Mouse (Mus musculus): ENCODE measurements around the gene Defb48. TPM values are rescaled to one million over a fixed set of nuclear protein-coding genes. Genes with fewer than 3 reads are reported as not detected.

Defb48 gene
- total and polyA plus RNA-seq, 2 experiments from 2014 or later, result not detected

- H3K9me3 ChIP-seq (ENCODE audit: low read length), result no peaks in the 10 kb centered on the region
- H3K27ac ChIP-seq (ENCODE audit: low read depth, low read length), result no peak within 1 kb of the TSS
- H3K27me3 ChIP-seq (ENCODE audit: insufficient read depth, low read length), result no peaks in the 10 kb centered on the region
- no peak for ATAC-seq
- H3K9ac ChIP-seq, result no peak within 1 kb of the TSS
- no peak for DNase-seq
- no peaks in the 10 kb centered on the region for H3K4me1 ChIP-seq (ENCODE audit: insufficient read depth)
- WGBS, result 85% methylated on average over 8 of the region's 8 CpGs
- no peak for TF ChIP-seq CTCF (IDR thresholded peaks at IDR 0.05; ENCODE audit: low read depth)
- no peaks in the 10 kb centered on the region for H3K36me3 ChIP-seq (ENCODE audit: insufficient read depth)
- H3K4me3 ChIP-seq (ENCODE audit: low read depth, low read length), result no peak within 1 kb of the TSS
- no peak within 1 kb of the TSS for H3K4me2 ChIP-seq (ENCODE audit: low read depth)
These were observed 13.5 kb upstream of the Defb48 start, which contains the start of gene Defb47 for GRCm38 (mm10) chr14:62997777-62998176. Gene Defb47, plus strand, starts transcription at chr14:62998077.

GRCm38 (mm10) chr14:62991849-62992510 lies 7.7 kb upstream of the Defb48 start:
- H3K36me3 ChIP-seq (ENCODE audit: insufficient read depth), result no peaks in the 10 kb centered on the region
- H3K27ac ChIP-seq (ENCODE audit: low read depth, low read length), result no peak overlapping the region
- H3K4me3 ChIP-seq (ENCODE audit: low read depth, low read length), result no peak overlapping the region
- H3K4me1 ChIP-seq (ENCODE audit: insufficient read depth), result no peaks in the 10 kb centered on the region
- H3K9ac ChIP-seq, result no peak overlapping the region
- no peak for TF ChIP-seq CTCF (IDR thresholded peaks at IDR 0.05; ENCODE audit: low read depth)
- H3K4me2 ChIP-seq (ENCODE audit: low read depth), result no peak overlapping the region
- ATAC-seq (no peak), DNase-seq (no peak)
- H3K27me3 ChIP-seq (ENCODE audit: insufficient read depth, low read length), result no peaks in the 10 kb centered on the region
- no peaks in the 10 kb centered on the region for H3K9me3 ChIP-seq (ENCODE audit: low read length)
- 53% methylated on average over 7 of the region's 7 CpGs for WGBS

GRCm38 (mm10) chr14:62991271-62991670 lies 7.0 kb upstream of the Defb48 start:
- no peak overlapping the region for H3K27ac ChIP-seq (ENCODE audit: low read depth, low read length)
- ATAC-seq, result no peak

GRCm38 (mm10) chr14:62979815-62980214 lies 4.5 kb downstream of the Defb48 start:
- Histone ChIP-seq H3K27ac (ENCODE audit: low read depth, low read length) (no peak overlapping the region), H3K4me2 (ENCODE audit: low read depth) (no peak overlapping the region)
- no peak for ATAC-seq

More at GRCm38 (mm10) chr14:62991271-62991670, 7.0 kb upstream of the Defb48 start:
- no peak overlapping the region for H3K4me3 ChIP-seq (ENCODE audit: low read depth, low read length)
- DNase-seq, result no peak
- no peaks in the 10 kb centered on the region for H3K27me3 ChIP-seq (ENCODE audit: insufficient read depth, low read length)
- H3K9me3 ChIP-seq (ENCODE audit: low read length), result no peaks in the 10 kb centered on the region
- no peak for TF ChIP-seq CTCF (IDR thresholded peaks at IDR 0.05; ENCODE audit: low read depth)
- no peak overlapping the region for H3K4me2 ChIP-seq (ENCODE audit: low read depth)
- 82% methylated on average over 3 of the region's 3 CpGs for WGBS
- no peaks in the 10 kb centered on the region for H3K36me3 ChIP-seq (ENCODE audit: insufficient read depth)
- no peak overlapping the region for H3K9ac ChIP-seq
- H3K4me1 ChIP-seq (ENCODE audit: insufficient read depth), result no peaks in the 10 kb centered on the region

GRCm38 (mm10) chr14:62975046-62975445 lies 9.3 kb downstream of the Defb48 start:
- ATAC-seq (no peak), DNase-seq (peak; percentile 62)
- 12% methylated on average over 5 of the region's 5 CpGs for WGBS

More at GRCm38 (mm10) chr14:62979815-62980214, 4.5 kb downstream of the Defb48 start:
- WGBS, result 74% methylated on average over 1 of the region's 1 CpGs
- no peak for DNase-seq
- no peaks in the 10 kb centered on the region for H3K4me1 ChIP-seq (ENCODE audit: insufficient read depth)
- H3K27me3 ChIP-seq (ENCODE audit: insufficient read depth, low read length), result no peaks in the 10 kb centered on the region
- TF ChIP-seq CTCF (IDR thresholded peaks at IDR 0.05; ENCODE audit: low read depth), result no peak
- no peaks in the 10 kb centered on the region for H3K9me3 ChIP-seq (ENCODE audit: low read length)
- no peak overlapping the region for H3K9ac ChIP-seq
- no peaks in the 10 kb centered on the region for H3K36me3 ChIP-seq (ENCODE audit: insufficient read depth)
- no peak overlapping the region for H3K4me3 ChIP-seq (ENCODE audit: low read depth, low read length)

GRCm38 (mm10) chr14:62965811-62966520 lies 18.3 kb downstream of the Defb48 start:
- 25% methylated on average over 15 of the region's 15 CpGs for WGBS
- no peak overlapping the region for H3K27ac ChIP-seq (ENCODE audit: low read depth, low read length)
- DNase-seq, result peak; percentile 5
- H3K4me2 ChIP-seq (ENCODE audit: low read depth), result peak overlapping the region; percentile 33
- no peaks in the 10 kb centered on the region for H3K36me3 ChIP-seq (ENCODE audit: insufficient read depth)
- H3K9me3 ChIP-seq (ENCODE audit: low read length), result no peaks in the 10 kb centered on the region
- ATAC-seq, result no peak
- no peaks in the 10 kb centered on the region for H3K4me1 ChIP-seq (ENCODE audit: insufficient read depth)
- H3K9ac ChIP-seq, result no peak overlapping the region
- H3K4me3 ChIP-seq (ENCODE audit: low read depth, low read length), result no peak overlapping the region
- no peaks in the 10 kb centered on the region for H3K27me3 ChIP-seq (ENCODE audit: insufficient read depth, low read length)
- no peak for TF ChIP-seq CTCF (IDR thresholded peaks at IDR 0.05; ENCODE audit: low read depth)

More at GRCm38 (mm10) chr14:62975046-62975445, 9.3 kb downstream of the Defb48 start:
- peak; percentile 64 for TF ChIP-seq CTCF (IDR thresholded peaks at IDR 0.05; ENCODE audit: low read depth)
- no peak overlapping the region for H3K27ac ChIP-seq (ENCODE audit: low read depth, low read length)
- no peaks in the 10 kb centered on the region for H3K36me3 ChIP-seq (ENCODE audit: insufficient read depth)
- no peak overlapping the region for H3K4me2 ChIP-seq (ENCODE audit: low read depth)
- no peak overlapping the region for H3K9ac ChIP-seq
- no peaks in the 10 kb centered on the region for H3K27me3 ChIP-seq (ENCODE audit: insufficient read depth, low read length)
- no peaks in the 10 kb centered on the region for H3K9me3 ChIP-seq (ENCODE audit: low read length)
- no peaks in the 10 kb centered on the region for H3K4me1 ChIP-seq (ENCODE audit: insufficient read depth)
- H3K4me3 ChIP-seq (ENCODE audit: low read depth, low read length), result no peak overlapping the region

GRCm38 (mm10) chr14:62965342-62965741 lies 19.0 kb downstream of the Defb48 start:
- H3K27ac ChIP-seq (ENCODE audit: low read depth, low read length), result no peak overlapping the region
- DNase-seq (no peak), ATAC-seq (no peak)
- no peak overlapping the region for H3K4me3 ChIP-seq (ENCODE audit: low read depth, low read length)
- 85% methylated on average over 5 of the region's 5 CpGs for WGBS
- no peak overlapping the region for H3K9ac ChIP-seq
- peak; percentile 21; the same call in 1 of the 2 replicates for TF ChIP-seq CTCF (IDR thresholded peaks at IDR 0.05; ENCODE audit: low read depth)
- no peak overlapping the region for H3K4me2 ChIP-seq (ENCODE audit: low read depth)
- H3K9me3 ChIP-seq (ENCODE audit: low read length), result no peaks in the 10 kb centered on the region
- H3K36me3 ChIP-seq (ENCODE audit: insufficient read depth), result no peaks in the 10 kb centered on the region
- no peaks in the 10 kb centered on the region for H3K4me1 ChIP-seq (ENCODE audit: insufficient read depth)
- H3K27me3 ChIP-seq (ENCODE audit: insufficient read depth, low read length), result no peaks in the 10 kb centered on the region

Data from forebrain, postnatal 0 days (tissue).